Mouse (Mus musculus) embryonic facial prominence, embryonic 15.5 days (tissue): Measurements from ENCODE around the gene Sirpb1c. TPM values are rescaled to one million over a fixed set of nuclear protein-coding genes. Genes with fewer than 3 reads are reported as not detected.
A peak's percentile ranks its signal among the peaks of the same experiment; 100 is the strongest.
"Not testable (repeated sequence)": the region's sequence is repeated elsewhere in the genome, so short reads cannot be mapped to it uniquely, and the experiment has no call there.

Experiments used
- ATAC-seq: fragments of 200-750 bp; cut with Nextera tagmentation; 2 replicates; pipeline ENCODE4 v1.8.0; 2017; ENCODE audit warnings: low read depth, moderate TSS enrichment; ENCODE audit not compliant: insufficient number of reproducible peaks, low FRiP score, low TSS enrichment
- H3K27ac ChIP-seq: fragments of 300-500 bp; sonication (generic); replicated peaks from 2 replicates; pipeline ENCODE4 v1.5.1; 2015; ENCODE audit warnings: mild to moderate bottlenecking, inconsistent platforms
- H3K27me3 ChIP-seq: fragments of 300-500 bp; sonication (generic); 2 replicates; pipeline ENCODE4 v1.6.1; 2015; ENCODE audit warnings: inconsistent platforms
- H3K36me3 ChIP-seq: fragments of 300-500 bp; sonication (generic); 2 replicates; pipeline ENCODE4 v1.6.1; 2015; ENCODE audit warnings: mild to moderate bottlenecking, inconsistent platforms
- H3K4me1 ChIP-seq: fragments of 300-500 bp; sonication (generic); 2 replicates; pipeline ENCODE4 v1.6.1; 2015; ENCODE audit warnings: inconsistent platforms
- H3K4me2 ChIP-seq: fragments of 300-500 bp; sonication (generic); replicated peaks from 2 replicates; pipeline ENCODE4 v1.6.1; 2015; ENCODE audit warnings: mild to moderate bottlenecking, inconsistent platforms
- H3K4me3 ChIP-seq: fragments of 300-500 bp; sonication (generic); replicated peaks from 2 replicates; pipeline ENCODE4 v1.5.1; 2015; ENCODE audit warnings: mild to moderate bottlenecking, inconsistent platforms
- H3K9ac ChIP-seq: fragments of 300-500 bp; sonication (generic); 2 replicates; pipeline ENCODE4 v1.6.1; 2015; ENCODE audit warnings: inconsistent platforms
- H3K9me3 ChIP-seq: fragments of 300-500 bp; sonication (generic); replicated peaks from 2 replicates; pipeline ENCODE4 v1.6.1; 2016; ENCODE audit warnings: inconsistent platforms
- WGBS: fragments of 180-500 bp; shearing (Covaris S2); methylation state at CpG from one replicate; pipeline ENCODE4 v1.1.7; 2015; 5-methylcytosine and 5-hydroxymethylcytosine counted together
- polyA plus RNA-seq: library from polyadenylated mRNA; unstranded; fragments of >200 nt; fragmentation: Nextera tagmentation; extraction: Ambion mirVana; gene quantifications from 2 replicates; pipeline ENCODE4 v1.2.1, GENCODE M21; 2015

Sirpb1c gene
- polyA plus RNA-seq, result 0.35 and 0.41 TPM in 2 replicates

DNA sequence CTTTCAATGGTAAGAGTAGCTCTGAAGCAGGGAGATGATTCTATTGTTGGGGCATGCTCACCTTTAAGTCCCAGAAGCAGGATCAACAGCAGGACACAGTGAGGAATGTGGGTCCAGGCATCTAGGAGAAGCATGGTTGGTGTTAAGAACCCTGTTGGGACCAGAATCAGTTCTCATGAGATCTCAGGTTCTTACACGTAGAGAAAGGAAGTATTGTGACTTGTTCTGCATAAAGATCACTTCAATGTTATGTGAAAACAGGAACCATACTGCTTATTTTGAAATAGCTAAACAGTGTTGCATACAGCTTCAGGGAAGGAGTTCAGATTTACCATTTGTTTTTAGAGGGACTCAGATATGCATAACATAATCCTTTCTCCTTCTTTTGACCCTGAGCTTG lies at the start of gene Sirpb1c:
Sirpb1c (minus strand) TSS at position 249 of the 400 bp plus-strand sequence.
- not testable (repeated sequence) for H3K4me2 ChIP-seq, H3K27ac ChIP-seq, H3K9me3 ChIP-seq, H3K9ac ChIP-seq, ATAC-seq, H3K27me3 ChIP-seq, H3K36me3 ChIP-seq, H3K4me1 ChIP-seq, H3K4me3 ChIP-seq
- 65% methylated on average over 1 of the region's 1 CpGs for WGBS

DNA sequence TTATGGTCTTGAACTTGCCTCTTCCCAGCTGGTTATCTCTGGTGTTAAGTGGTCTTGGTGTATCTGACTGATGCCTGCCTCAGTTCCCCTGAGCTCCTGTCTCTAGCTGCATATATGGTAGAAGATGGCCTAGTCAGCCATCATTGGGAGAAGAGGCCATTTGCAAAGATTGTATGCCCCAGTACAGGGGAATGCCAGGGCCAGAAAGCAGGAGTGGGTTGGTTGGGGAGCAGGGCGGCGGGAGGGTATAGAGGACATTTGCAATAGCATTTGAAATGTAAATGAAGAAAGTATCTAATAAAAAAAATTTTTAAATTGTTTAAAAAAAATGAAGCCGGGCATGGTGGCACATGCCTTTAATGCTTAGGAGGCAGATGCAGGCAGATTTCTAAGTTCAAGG lies 38.1 kb upstream of the Sirpb1c start:
- H3K9ac ChIP-seq, result no peak overlapping the region

GRCm38 (mm10) chr3:15855773-15856172 lies 7.4 kb upstream of the Sirpb1c start:
- H3K9ac ChIP-seq, H3K36me3 ChIP-seq, H3K4me2 ChIP-seq, H3K4me3 ChIP-seq, ATAC-seq, H3K27ac ChIP-seq, H3K27me3 ChIP-seq, H3K9me3 ChIP-seq, H3K4me1 ChIP-seq: not testable (repeated sequence)

More for the DNA sequence above, 38.1 kb upstream of the Sirpb1c start:
- H3K4me3 ChIP-seq, result no peak overlapping the region
- H3K4me1 ChIP-seq, result no peaks in the 10 kb centered on the region
- WGBS, result 86% methylated on average over 3 of the region's 3 CpGs
- H3K27me3 ChIP-seq, result no peaks in the 10 kb centered on the region
- no peak for ATAC-seq
- H3K27ac ChIP-seq, result no peak overlapping the region
- H3K4me2 ChIP-seq, result no peak overlapping the region
- no peaks in the 10 kb centered on the region for H3K9me3 ChIP-seq
- no peaks in the 10 kb centered on the region for H3K36me3 ChIP-seq

DNA sequence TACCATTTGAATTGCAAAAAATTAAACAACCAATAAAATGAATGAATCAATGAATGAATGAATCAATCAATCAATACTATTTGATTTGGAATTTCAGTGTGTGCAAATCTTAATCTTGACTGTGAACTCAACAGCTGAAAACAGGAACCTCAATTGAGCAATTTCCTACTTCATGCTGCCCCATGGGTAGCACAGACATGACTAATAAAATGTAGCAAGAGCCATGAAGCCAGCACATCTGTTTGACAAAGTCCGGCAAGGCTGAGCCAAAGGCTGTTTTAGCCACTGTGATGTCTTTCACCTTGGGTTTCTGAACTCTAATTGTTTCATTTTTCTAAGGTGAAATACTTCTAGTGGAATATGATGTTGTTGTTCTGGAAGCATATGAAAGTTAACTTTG lies 1.6 kb upstream of the Sirpb1c start:
- ATAC-seq, result no peak
- H3K27ac ChIP-seq, result no peak overlapping the region
- no peaks in the 10 kb centered on the region for H3K4me1 ChIP-seq
- 96% methylated on average over 1 of the region's 1 CpGs for WGBS
- H3K4me3 ChIP-seq, result no peak overlapping the region
- no peaks in the 10 kb centered on the region for H3K27me3 ChIP-seq
- no peak overlapping the region for H3K4me2 ChIP-seq
- H3K9me3 ChIP-seq, result no peaks in the 10 kb centered on the region
- no peaks in the 10 kb centered on the region for H3K36me3 ChIP-seq
- no peak overlapping the region for H3K9ac ChIP-seq

DNA sequence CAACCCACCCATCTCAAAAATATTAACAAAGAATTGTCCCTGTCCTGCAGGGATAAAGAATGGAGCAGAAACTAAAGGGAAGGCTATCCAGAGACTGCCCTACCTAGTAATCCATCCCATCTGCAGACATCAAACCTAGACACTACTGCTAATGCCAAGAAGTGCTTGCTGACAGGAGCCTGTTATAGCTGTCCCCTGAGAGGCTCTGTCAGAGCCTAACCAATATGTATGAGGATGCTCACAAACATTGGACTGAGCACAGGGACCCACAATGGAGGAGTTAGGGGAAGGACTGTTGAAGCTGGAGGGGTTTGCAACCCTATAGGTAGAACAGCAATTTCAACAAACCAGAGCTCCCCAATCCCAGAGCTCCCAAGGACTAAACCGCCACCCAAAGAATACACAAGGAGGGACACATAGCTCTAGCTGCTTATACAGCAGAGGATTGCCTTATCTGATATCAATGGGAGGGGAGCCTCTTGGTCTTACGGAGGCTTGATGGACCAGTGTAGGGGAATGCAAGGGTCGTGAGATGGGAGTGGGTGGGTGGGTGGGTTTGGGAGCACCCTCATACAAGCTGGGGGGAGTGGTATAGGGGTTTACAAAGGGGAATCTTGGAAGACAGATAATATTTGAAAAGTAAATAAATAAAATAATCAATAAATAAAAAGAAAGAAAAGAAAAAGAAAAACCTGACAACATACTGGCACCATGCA lies 838 bp downstream of the Sirpb1c start:
- Histone ChIP-seq H3K9me3 (no peaks in the 10 kb centered on the region), H3K36me3 (no peaks in the 10 kb centered on the region), H3K9ac (no peak overlapping the region), H3K27ac (no peak overlapping the region), H3K27me3 (no peaks in the 10 kb centered on the region), H3K4me2 (no peak overlapping the region), H3K4me1 (no peaks in the 10 kb centered on the region), H3K4me3 (no peak overlapping the region)
- ATAC-seq, result peak; percentile 27; the same call in 1 of the 2 replicates
- WGBS, result 78% methylated on average over 3 of the region's 3 CpGs

GRCm38 (mm10) chr3:15773642-15774041 lies 74.7 kb downstream of the Sirpb1c start:
- H3K4me3 ChIP-seq, H3K27me3 ChIP-seq, H3K9me3 ChIP-seq, H3K27ac ChIP-seq, ATAC-seq, H3K4me1 ChIP-seq, H3K36me3 ChIP-seq, H3K4me2 ChIP-seq, H3K9ac ChIP-seq: not testable (repeated sequence)
- WGBS, result 62% methylated on average over 2 of the region's 2 CpGs

Other genes starting within 250 kb of the Sirpb1c start
- gene Gm5150, start 157.9 kb upstream of the Sirpb1c start, polyA plus RNA-seq, result 0.43 TPM in 1 of 2 replicates, not detected in the other